Mouse (Mus musculus): ENCODE measurements around the gene Tmigd3. TPM values are rescaled to one million over a fixed set of nuclear protein-coding genes. Genes with fewer than 3 reads are reported as not detected.

Gene Tmigd3
- total and polyA plus RNA-seq, 2 experiments from 2014 or later, result 0.33 TPM; not detected in 1

- no peaks in the 10 kb centered on the region for H3K36me3 ChIP-seq (replicated peaks; ENCODE audit: control insufficient read depth, insufficient read depth, low read length)
- H3K27me3 ChIP-seq (ENCODE audit: control insufficient read depth, insufficient read depth, low read length), result no peaks in the 10 kb centered on the region
- DNase-seq (ENCODE audit: low spot score) (no peak), ATAC-seq (ENCODE audit: insufficient read depth, low read depth) (no peak)
- H3K27ac ChIP-seq (ENCODE audit: low read depth), result no peak overlapping the region
- H3K4me1 ChIP-seq (ENCODE audit: control insufficient read depth, insufficient read depth), result peaks cover 19% of the 10 kb centered on the region
- H3K9me3 ChIP-seq (replicated peaks; ENCODE audit: control insufficient read depth, low read length), result no peaks in the 10 kb centered on the region
- H3K4me2 ChIP-seq (ENCODE audit: low read depth, low read length), result no peak overlapping the region
- 81% methylated on average over 6 of the region's 6 CpGs for WGBS
- H3K4me3 ChIP-seq (ENCODE audit: low read depth, low read length), result no peak overlapping the region
- H3K9ac ChIP-seq (replicated peaks; ENCODE audit: low read depth, low read length), result no peak overlapping the region
- TF ChIP-seq CTCF (IDR thresholded peaks at IDR 0.05; ENCODE audit: low read depth), result no peak
- no peak for TF ChIP-seq EP300 (IDR thresholded peaks at IDR 0.05; ENCODE audit: low read depth)
Observed at GRCm38 (mm10) chr3:105873451-105874445, 3.0 kb downstream of the Tmigd3 start.

GRCm38 (mm10) chr3:105876022-105876421 is 5.3 kb downstream of the Tmigd3 start:
- Histone ChIP-seq H3K4me3 (ENCODE audit: low read depth, low read length) (no peak overlapping the region), H3K9me3 (replicated peaks; ENCODE audit: control insufficient read depth, low read length) (no peaks in the 10 kb centered on the region), H3K36me3 (replicated peaks; ENCODE audit: control insufficient read depth, insufficient read depth, low read length) (no peaks in the 10 kb centered on the region), H3K4me2 (ENCODE audit: low read depth, low read length) (no peak overlapping the region), H3K27ac (ENCODE audit: low read depth) (peak overlapping the region; percentile 38), H3K4me1 (ENCODE audit: control insufficient read depth, insufficient read depth) (peaks cover 19% of the 10 kb centered on the region), H3K9ac (replicated peaks; ENCODE audit: low read depth, low read length) (no peak overlapping the region), H3K27me3 (ENCODE audit: control insufficient read depth, insufficient read depth, low read length) (no peaks in the 10 kb centered on the region)
- 49% methylated on average over 5 of the region's 5 CpGs for WGBS
- TF ChIP-seq CTCF (IDR thresholded peaks at IDR 0.05; ENCODE audit: low read depth), result no peak
- no peak for TF ChIP-seq EP300 (IDR thresholded peaks at IDR 0.05; ENCODE audit: low read depth)
- DNase-seq (ENCODE audit: low spot score), result no peak
- peak; percentile 44; the same call in 1 of the 2 replicates for ATAC-seq (ENCODE audit: insufficient read depth, low read depth)

- no peak overlapping the region for H3K27ac ChIP-seq (ENCODE audit: low read depth)
Observed at GRCm38 (mm10) chr3:105877252-105877803, 6.6 kb downstream of the Tmigd3 start.

GRCm38 (mm10) chr3:105877919-105878318 is 7.2 kb downstream of the Tmigd3 start:
- Histone ChIP-seq H3K4me3 (ENCODE audit: low read depth, low read length) (no peak overlapping the region), H3K36me3 (replicated peaks; ENCODE audit: control insufficient read depth, insufficient read depth, low read length) (no peaks in the 10 kb centered on the region), H3K27ac (ENCODE audit: low read depth) (no peak overlapping the region), H3K27me3 (ENCODE audit: control insufficient read depth, insufficient read depth, low read length) (no peaks in the 10 kb centered on the region), H3K4me1 (ENCODE audit: control insufficient read depth, insufficient read depth) (peaks cover 10% of the 10 kb centered on the region), H3K9me3 (replicated peaks; ENCODE audit: control insufficient read depth, low read length) (no peaks in the 10 kb centered on the region), H3K4me2 (ENCODE audit: low read depth, low read length) (no peak overlapping the region), H3K9ac (replicated peaks; ENCODE audit: low read depth, low read length) (no peak overlapping the region)
- WGBS, result 59% methylated on average over 2 of the region's 2 CpGs
- TF ChIP-seq CTCF (IDR thresholded peaks at IDR 0.05; ENCODE audit: low read depth), result no peak
- TF ChIP-seq EP300 (IDR thresholded peaks at IDR 0.05; ENCODE audit: low read depth), result no peak
- DNase-seq (ENCODE audit: low spot score) (no peak), ATAC-seq (ENCODE audit: insufficient read depth, low read depth) (no peak)

More at GRCm38 (mm10) chr3:105877252-105877803, 6.6 kb downstream of the Tmigd3 start:
- Histone ChIP-seq H3K36me3 (replicated peaks; ENCODE audit: control insufficient read depth, insufficient read depth, low read length) (no peaks in the 10 kb centered on the region), H3K4me1 (ENCODE audit: control insufficient read depth, insufficient read depth) (peaks cover 16% of the 10 kb centered on the region), H3K4me3 (ENCODE audit: low read depth, low read length) (no peak overlapping the region), H3K4me2 (ENCODE audit: low read depth, low read length) (no peak overlapping the region), H3K9me3 (replicated peaks; ENCODE audit: control insufficient read depth, low read length) (no peaks in the 10 kb centered on the region), H3K27me3 (ENCODE audit: control insufficient read depth, insufficient read depth, low read length) (no peaks in the 10 kb centered on the region), H3K9ac (replicated peaks; ENCODE audit: low read depth, low read length) (no peak overlapping the region)
- ATAC-seq (ENCODE audit: insufficient read depth, low read depth) (no peak), DNase-seq (ENCODE audit: low spot score) (no peak)
- 70% methylated on average over 6 of the region's 6 CpGs for WGBS
- TF ChIP-seq EP300 (IDR thresholded peaks at IDR 0.05; ENCODE audit: low read depth), result no peak
- no peak for TF ChIP-seq CTCF (IDR thresholded peaks at IDR 0.05; ENCODE audit: low read depth)

- ATAC-seq (ENCODE audit: insufficient read depth, low read depth) (no peak), DNase-seq (ENCODE audit: low spot score) (no peak)
- H3K27me3 ChIP-seq (ENCODE audit: control insufficient read depth, insufficient read depth, low read length), result no peaks in the 10 kb centered on the region
- H3K9ac ChIP-seq (replicated peaks; ENCODE audit: low read depth, low read length), result no peak overlapping the region
- no peaks in the 10 kb centered on the region for H3K9me3 ChIP-seq (replicated peaks; ENCODE audit: control insufficient read depth, low read length)
- TF ChIP-seq CTCF (IDR thresholded peaks at IDR 0.05; ENCODE audit: low read depth), result no peak
- no peak for TF ChIP-seq EP300 (IDR thresholded peaks at IDR 0.05; ENCODE audit: low read depth)
- WGBS, result 86% methylated on average over 8 of the region's 8 CpGs
- peaks cover 10% of the 10 kb centered on the region for H3K4me1 ChIP-seq (ENCODE audit: control insufficient read depth, insufficient read depth)
- no peak overlapping the region for H3K4me2 ChIP-seq (ENCODE audit: low read depth, low read length)
- H3K36me3 ChIP-seq (replicated peaks; ENCODE audit: control insufficient read depth, insufficient read depth, low read length), result no peaks in the 10 kb centered on the region
- H3K27ac ChIP-seq (ENCODE audit: low read depth), result no peak overlapping the region
- no peak overlapping the region for H3K4me3 ChIP-seq (ENCODE audit: low read depth, low read length)
Observed at GRCm38 (mm10) chr3:105878751-105879150, 8.0 kb downstream of the Tmigd3 start.
